Mouse (Mus musculus): ENCODE results near the gene Olfr523.

The Olfr523 gene

DNA sequence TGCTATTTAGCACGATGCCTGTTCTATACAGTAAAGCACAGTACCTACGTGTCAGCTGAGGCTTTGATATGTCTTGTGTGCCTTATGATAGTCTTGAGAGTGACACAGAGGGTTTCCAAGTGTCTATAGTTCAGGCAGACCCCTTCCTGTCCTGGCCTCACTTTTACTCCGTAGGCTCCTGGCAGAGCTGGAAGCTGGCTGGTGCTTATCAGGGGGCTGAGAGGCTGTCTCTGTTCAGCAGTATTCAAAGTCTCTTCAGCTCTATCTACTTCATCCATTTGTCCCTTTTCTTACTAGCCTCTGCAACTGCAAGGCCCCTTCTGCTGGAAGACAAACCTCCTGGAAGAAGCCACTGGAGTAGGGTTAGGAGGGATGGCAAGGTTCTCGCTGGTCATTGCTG is 28.1 kb downstream of the Olfr523 start:
- CTCF ChIA-PET: interaction anchor here in 2 of 4 experiments (0.7 kb wide), 2 partner anchors 13 kb away, joined by 3 to 4 read pairs; no protein-coding TSS in a partner anchor
- POLR2A ChIA-PET: no interaction called here

DNA sequence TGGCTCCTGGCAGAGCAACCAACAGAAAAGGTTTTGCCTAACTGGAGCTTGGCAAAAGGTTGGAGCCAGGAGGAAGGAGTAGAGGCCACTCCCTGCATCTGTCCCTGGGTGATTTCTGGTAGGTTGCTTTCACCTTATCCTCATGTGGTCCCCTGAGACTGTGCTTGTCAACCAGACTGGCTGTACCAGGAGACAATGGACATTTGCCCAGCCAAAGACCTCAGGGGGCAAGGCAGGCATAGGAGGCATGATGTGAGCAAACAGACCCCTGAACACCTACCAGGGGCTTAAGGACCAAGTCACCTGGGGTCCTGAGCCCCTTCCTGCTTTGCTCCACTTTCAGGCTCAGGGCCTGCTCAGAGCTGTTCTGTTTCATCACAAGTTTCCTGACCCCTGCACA is 32.8 kb downstream of the Olfr523 start, which contains the start of gene Olfr524:
TSS of gene Olfr524 (minus strand) at position 101 of the 400 bp plus-strand sequence.
- ChIA-PET CTCF (no interaction called here), POLR2A (no interaction called here)

DNA sequence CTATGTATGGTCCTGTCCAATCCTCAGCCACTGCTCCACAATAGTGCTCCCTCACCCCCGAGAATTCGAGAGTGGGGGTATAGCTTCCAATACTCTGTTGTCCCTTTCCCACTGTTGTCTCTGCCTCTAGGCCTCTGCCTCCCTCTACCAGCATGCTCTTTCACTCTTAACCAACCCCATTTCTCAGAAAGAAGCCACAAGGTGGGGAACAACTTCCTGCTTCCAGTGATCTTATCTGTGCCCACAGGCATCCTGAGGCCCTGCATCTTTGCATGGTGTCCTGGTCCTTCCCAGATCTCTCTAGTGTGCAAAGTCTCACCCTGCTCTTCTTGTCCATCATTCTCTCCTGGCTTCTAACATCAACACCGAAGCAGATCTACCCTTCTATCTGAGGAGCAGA is 33.9 kb downstream of the Olfr523 start:
- POLR2A ChIA-PET: no interaction called here
- CTCF ChIA-PET: no interaction called here

DNA sequence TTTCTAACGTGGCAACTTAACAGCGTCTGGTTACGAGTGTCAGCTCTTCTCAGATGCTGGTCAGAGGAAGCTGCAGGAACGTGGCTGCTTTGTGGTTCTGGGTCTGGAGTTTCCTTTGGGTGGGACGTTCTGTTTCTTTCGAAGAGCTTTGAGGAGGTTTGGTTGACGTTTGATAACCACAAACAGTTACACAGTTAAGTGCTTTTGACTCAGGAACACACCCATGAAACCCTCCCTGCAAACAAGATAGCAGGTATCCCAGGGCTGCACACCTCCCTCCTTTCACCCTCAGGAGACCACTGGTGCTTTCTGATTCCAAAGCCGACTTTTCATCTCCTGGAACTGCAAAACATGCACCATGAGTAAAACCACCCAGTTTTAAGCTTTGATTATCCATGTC is 35.1 kb downstream of the Olfr523 start:
- ChIA-PET POLR2A (no interaction called here), CTCF (no interaction called here)

DNA sequence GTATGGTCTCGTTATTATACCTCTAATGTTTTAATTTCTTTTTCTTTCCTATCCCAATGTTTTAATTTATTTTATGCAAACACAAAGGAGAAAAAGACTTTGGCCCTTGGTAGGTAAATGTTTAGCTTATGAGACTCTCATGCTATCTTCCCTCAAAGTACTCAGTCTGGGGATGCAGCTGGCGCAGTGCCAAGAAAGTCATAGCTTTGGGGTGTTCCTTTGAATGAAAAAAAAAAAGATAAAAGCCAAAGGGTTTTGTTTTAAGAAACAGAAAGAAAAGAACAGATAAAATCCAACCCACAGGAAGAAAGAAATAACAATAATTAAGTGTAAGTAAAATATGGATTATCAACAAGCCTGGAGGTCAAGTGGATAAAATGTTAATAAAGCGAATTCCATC is 35.7 kb downstream of the Olfr523 start:
- ChIA-PET CTCF (no interaction called here), POLR2A (no interaction called here)

DNA sequence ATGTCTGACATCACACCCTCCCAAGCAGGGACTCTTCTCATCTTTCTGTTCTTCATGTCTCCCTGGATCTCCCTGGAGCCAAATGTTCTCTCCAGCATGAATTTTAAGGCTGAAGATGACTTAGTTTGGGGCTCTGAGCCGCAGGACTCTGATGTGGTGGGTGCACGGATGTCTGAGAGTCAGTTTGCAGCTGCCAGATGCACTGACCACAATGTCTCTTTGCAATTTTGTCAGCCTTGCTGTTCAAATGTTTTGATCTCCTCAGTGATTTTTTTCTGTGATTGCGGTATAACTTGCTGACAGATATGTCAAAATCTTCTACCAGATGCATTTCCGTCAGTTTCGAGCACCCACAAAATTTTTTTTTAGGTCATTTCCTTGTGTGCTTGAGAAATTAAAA is 40.8 kb downstream of the Olfr523 start:
- CTCF ChIA-PET: interaction anchor here in 1 of 4 experiments (0.6 kb wide), 1 partner anchor 25 kb away, joined by 4 read pairs; no protein-coding TSS in a partner anchor
- POLR2A ChIA-PET: no interaction called here

DNA sequence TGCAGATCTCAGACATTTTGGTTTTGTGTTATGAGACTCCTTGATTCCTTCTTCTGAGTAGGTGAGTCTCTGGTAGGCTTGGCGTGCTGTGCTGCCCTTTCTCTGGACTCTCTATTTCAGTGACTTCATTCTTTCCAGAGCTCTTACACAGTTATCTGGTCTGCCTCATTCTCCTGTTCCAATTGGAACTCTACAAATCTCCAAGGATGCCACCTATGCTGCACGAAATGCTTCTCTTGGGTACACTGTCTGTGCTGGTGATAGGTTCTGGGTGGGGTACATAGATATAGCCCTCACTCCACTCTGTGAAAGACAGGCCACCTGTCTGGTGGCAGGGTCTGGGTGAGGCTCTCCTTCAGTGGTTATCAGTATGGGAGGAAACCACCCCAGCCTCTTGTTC is 45.0 kb downstream of the Olfr523 start, which contains the start of gene Cd163l1:
TSS of gene Cd163l1 (plus strand) at position 301 of the 400 bp plus-strand sequence.
- POLR2A ChIA-PET: interaction anchor here in 1 of 4 experiments (1.2 kb wide), 1 partner anchor 11 kb away, joined by 3 read pairs; no protein-coding TSS in a partner anchor
- CTCF ChIA-PET: no interaction called here

DNA sequence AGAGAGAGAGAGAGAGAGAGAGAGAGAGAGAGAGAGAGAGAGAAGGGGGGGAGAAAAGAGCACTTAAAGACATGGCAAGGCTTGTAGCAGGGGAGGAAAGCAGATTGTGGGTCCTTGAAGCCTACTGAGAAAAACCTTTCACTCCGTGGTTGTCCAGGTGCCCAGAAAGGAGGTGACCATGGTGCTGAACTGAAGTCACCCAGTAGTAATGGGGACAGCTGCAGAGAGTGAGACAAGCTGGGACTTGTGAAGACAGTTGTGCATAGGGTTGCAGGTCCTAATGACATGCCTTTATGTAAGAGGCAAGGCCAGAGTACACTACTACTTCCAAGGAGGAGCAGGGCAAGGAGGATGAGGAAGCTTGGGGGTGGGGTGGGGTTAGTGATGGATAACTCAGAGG is 46.3 kb downstream of the Olfr523 start:
- POLR2A ChIA-PET: interaction anchor here in 1 of 4 experiments (1.2 kb wide), 1 partner anchor 9 kb away, joined by 6 read pairs; no protein-coding TSS in a partner anchor
- CTCF ChIA-PET: interaction anchor here in 1 of 4 experiments (0.5 to 0.6 kb wide), 2 partner anchors 342 to 1480 kb away, joined by 3 read pairs; no protein-coding TSS in a partner anchor

DNA sequence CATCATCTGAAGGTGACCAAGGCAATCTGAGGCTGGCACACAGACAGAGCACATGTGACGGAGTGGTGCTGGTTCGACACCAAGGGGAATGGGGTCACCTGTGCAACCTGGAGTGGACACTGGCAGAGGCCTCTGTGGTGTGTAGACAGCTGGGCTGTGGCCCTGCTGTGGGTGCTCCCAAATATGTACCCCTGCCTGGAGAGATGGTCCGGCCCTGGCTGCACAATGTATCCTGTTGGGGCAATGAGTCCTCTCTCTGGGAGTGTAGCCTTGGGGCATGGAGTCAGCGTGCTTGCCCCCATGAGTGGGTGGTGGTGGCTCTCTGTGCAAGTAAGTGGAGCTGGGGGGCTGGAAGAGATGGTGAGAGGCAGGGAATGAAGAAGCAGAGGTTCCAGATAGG is 47.4 kb downstream of the Olfr523 start:
- POLR2A ChIA-PET: interaction anchor here in 2 of 4 experiments (0.5 to 1.2 kb wide), 2 partner anchors 8 to 315 kb away, joined by 3 to 6 read pairs; no protein-coding TSS in a partner anchor
- CTCF ChIA-PET: interaction anchor here in 1 of 4 experiments (0.6 kb wide), 1 partner anchor 1370 kb away, joined by 3 read pairs; no protein-coding TSS in a partner anchor

DNA sequence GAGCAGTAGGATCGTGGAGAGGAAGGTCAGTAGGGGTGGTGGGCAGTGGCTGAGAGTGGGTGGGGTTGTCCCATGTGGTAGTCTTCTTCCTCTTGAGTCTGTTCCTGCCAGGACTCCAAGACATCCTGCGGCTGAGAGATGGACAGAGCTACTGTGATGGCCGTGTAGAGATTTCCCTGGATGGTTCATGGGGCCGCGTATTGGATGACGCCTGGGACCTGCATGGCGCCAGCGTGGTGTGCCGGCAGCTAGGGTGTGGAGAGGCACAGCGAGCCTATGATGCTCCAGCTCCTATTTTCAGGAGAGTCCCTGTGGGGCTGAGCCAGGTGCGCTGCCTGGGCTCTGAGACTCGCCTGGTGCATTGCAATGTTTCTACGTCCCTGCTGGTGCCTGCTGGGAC is 51.2 kb downstream of the Olfr523 start:
- CTCF ChIA-PET: interaction anchor here in 3 of 4 experiments (0.6 to 1.1 kb wide), 6 partner anchors 36 to 1287 kb away, joined by 3 to 8 read pairs (median 4); no protein-coding TSS in a partner anchor
- POLR2A ChIA-PET: interaction anchor here in 2 of 4 experiments (0.6 to 1.2 kb wide), 3 partner anchors 10 to 108 kb away, joined by 3 to 8 read pairs (median 3); partner anchors contain the start of gene Echs1 (in 1 of the 2)
